Mouse (Mus musculus): Measurements from ENCODE around the gene Slc5a8. TPM values are rescaled to one million over a fixed set of nuclear protein-coding genes. Genes with fewer than 3 reads are reported as not detected.

Slc5a8 gene
- polyA plus RNA-seq (2012; ENCODE audit: insufficient read depth, insufficient read length, missing spikeins), result not detected in 2 replicates

DNA sequence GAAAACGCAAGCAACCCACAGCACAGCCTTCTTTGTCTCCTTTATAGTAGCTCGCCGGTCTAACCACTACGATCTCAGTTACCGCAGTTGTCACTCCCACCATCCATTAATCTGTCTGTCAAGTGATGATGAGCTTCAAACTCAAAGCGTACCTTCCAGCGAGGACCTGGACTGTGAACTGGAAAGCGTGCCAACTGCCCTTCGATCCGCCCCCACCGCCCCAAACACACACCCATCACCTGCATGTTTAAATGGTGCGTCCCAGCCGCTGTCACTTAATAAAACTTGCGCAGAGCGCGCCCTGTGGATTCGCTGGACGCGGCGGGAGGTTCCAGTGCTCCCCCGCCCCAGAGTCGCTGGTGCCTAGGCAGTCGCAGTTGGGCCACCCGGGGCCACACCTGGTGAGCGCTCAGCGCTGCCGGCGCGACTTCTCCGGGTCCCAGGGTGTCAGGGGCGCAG, at the start of gene Slc5a8:
TSS of gene Slc5a8 (plus strand) at position 361 of the 459 bp plus-strand sequence.
- no peak within 1 kb of the TSS for H3K27ac ChIP-seq (replicated peaks; ENCODE audit: low read depth, low read length)
- H3K4me3 ChIP-seq (ENCODE audit: insufficient read depth, low read depth, low read length), result no peak within 1 kb of the TSS
- no peaks in the 10 kb centered on the region for H3K4me1 ChIP-seq (ENCODE audit: control insufficient read depth, insufficient read depth, insufficient read length, low read length)

DNA sequence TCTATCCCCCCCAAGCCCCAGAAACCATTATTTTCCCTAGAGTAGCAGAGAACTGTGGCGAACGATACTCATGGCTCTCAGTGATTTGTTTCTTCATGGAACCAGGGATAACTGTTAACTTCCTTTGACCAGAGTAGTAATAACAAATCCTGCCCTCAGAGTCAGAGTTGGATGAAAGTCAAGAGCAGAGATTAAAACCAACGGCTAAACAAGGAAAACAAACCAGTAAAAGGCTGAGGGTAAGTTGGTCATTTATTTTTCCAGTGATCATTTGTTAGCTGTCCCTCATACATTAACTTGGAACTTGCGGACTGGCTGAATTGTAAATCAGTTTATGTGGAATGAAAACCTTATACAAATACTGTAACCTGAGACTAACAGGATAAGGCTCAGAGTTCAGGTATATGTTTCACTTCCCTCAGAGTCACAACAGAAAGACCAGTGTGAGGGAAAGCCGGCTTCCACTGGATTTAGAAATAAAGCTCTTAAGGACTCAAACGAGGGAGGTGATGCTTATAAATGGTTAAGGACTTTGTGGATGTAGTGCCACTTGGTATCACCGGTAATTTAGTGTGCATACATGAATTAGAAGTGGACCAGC, 36.8 kb upstream of the Slc5a8 start:
- H3K27ac ChIP-seq (replicated peaks; ENCODE audit: low read depth, low read length), result no peak overlapping the region
- no peak overlapping the region for H3K4me3 ChIP-seq (ENCODE audit: insufficient read depth, low read depth, low read length)

DNA sequence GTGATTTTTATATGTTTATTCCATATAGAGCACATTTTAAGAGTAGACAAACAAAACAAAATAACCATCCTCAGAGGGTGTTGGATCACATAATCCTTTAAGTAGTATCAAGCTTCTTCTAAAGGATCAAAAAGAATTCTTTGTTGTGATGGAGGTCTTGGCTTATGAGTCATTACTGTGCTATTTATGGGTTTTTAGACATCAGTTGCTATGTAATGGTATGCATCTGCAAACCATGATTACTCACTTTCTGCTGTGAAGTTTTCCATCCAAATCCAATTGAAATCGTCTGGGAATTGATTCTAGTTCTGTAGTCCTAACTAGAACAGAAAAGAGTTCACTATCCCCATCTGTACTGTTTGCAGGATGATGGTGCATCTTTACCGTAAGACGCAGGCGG, 35.8 kb upstream of the Slc5a8 start:
- Histone ChIP-seq H3K4me3 (ENCODE audit: insufficient read depth, low read depth, low read length) (no peak overlapping the region), H3K4me1 (ENCODE audit: control insufficient read depth, insufficient read depth, insufficient read length, low read length) (no peaks in the 10 kb centered on the region), H3K27ac (replicated peaks; ENCODE audit: low read depth, low read length) (no peak overlapping the region)

More for the DNA sequence above, 36.8 kb upstream of the Slc5a8 start:
- H3K4me1 ChIP-seq (ENCODE audit: control insufficient read depth, insufficient read depth, insufficient read length, low read length), result no peaks in the 10 kb centered on the region

DNA sequence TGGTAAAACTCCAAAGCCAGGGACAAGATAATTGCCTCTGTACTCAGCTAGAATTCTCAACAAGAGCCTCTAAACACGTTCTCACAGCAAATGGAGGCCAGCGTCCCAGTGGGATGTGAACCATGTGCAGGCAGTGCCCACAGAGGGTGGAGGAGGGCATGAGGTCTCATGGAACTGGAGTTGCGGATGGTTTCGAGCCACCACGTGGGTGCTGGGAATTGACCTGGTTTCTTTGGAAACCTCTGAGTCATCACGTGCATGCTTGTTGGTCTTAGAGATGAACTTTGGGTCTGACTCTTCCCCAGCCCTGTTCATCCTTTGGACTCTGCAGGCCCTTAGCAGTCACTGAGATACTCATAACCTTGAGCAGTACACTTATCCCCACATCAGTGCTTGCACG, 32.5 kb upstream of the Slc5a8 start:
- no peaks in the 10 kb centered on the region for H3K4me1 ChIP-seq (ENCODE audit: control insufficient read depth, insufficient read depth, insufficient read length, low read length)
- no peak overlapping the region for H3K27ac ChIP-seq (replicated peaks; ENCODE audit: low read depth, low read length)
- no peak overlapping the region for H3K4me3 ChIP-seq (ENCODE audit: insufficient read depth, low read depth, low read length)

DNA sequence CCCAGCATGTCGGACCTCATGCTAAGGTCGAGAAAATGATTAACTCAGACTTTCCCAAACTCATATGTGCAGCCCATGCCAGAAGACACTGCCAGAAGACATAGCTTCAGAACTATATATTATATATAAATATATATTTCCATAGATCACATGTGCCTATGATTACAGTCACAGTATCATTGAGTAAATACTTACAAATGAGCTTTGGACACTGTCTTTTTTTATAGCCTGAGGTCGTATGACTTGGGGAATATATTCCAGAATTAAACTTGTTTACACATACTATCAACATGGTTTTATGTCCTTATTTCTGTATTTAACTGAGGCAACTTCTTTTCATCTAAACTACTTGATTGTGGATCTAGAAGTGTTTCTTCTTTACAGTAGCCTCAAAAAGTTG, 24.9 kb upstream of the Slc5a8 start:
- Histone ChIP-seq H3K27ac (replicated peaks; ENCODE audit: low read depth, low read length) (no peak overlapping the region), H3K4me3 (ENCODE audit: insufficient read depth, low read depth, low read length) (no peak overlapping the region), H3K4me1 (ENCODE audit: control insufficient read depth, insufficient read depth, insufficient read length, low read length) (no peaks in the 10 kb centered on the region)

DNA sequence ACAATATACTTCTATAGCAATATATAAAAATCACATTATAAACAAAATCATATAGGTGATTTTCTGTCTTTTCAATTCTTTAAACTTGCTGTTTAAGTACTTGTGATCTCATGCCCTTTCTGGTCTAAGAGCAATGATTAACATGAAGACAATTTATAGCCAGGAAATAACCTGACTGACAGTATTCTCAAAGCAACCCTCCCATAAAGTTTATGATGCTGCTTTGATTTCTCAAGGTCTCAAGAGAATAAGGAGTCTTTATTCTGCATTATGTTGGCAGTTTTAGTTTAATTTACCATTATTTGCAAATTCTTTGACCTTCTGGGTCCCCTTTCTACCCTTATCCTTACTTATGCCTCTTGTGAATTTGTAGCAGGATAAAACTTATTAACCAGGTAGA, 24.4 kb upstream of the Slc5a8 start:
- Histone ChIP-seq H3K4me3 (ENCODE audit: insufficient read depth, low read depth, low read length) (no peak overlapping the region), H3K4me1 (ENCODE audit: control insufficient read depth, insufficient read depth, insufficient read length, low read length) (no peaks in the 10 kb centered on the region), H3K27ac (replicated peaks; ENCODE audit: low read depth, low read length) (no peak overlapping the region)

DNA sequence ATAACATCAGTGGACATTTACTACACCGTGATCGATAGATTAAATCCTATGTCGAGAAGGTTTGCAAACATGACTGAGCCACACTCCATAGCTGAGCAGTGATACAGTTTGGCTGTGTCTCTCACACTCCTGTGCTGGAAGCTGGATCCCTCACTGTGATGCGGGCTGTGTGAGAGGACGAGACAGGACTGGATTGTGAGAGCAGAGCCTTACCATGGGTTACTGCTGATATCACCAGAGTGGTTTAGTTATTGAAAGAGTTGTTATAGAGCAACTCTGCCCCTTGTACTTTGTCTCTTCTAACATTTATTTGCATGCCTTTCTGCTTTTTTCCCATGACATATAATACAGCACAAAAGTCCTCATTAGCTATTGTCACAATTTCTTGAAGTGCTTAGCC, 23.5 kb upstream of the Slc5a8 start:
- Histone ChIP-seq H3K27ac (replicated peaks; ENCODE audit: low read depth, low read length) (no peak overlapping the region), H3K4me1 (ENCODE audit: control insufficient read depth, insufficient read depth, insufficient read length, low read length) (no peaks in the 10 kb centered on the region), H3K4me3 (ENCODE audit: insufficient read depth, low read depth, low read length) (no peak overlapping the region)

DNA sequence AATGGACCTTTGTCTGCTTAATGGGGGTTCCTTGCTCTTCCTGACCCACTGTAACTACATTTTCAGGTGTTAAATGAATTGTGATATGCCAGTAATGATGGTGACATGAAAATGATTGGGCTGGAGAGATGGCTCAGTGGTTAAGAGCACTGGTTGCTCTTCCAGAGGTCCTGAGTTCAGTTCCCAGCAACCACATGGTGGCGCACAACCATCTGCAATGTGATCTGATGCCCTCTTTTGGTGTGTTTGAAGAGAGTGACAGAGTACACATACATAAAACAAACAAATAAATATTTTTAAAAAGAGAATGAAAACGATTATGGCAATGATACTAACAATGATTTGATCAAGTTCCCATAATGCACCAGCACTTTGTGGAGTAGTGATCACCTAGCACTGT, 19.8 kb upstream of the Slc5a8 start:
- H3K4me3 ChIP-seq (ENCODE audit: insufficient read depth, low read depth, low read length), result no peak overlapping the region
- no peaks in the 10 kb centered on the region for H3K4me1 ChIP-seq (ENCODE audit: control insufficient read depth, insufficient read depth, insufficient read length, low read length)

DNA sequence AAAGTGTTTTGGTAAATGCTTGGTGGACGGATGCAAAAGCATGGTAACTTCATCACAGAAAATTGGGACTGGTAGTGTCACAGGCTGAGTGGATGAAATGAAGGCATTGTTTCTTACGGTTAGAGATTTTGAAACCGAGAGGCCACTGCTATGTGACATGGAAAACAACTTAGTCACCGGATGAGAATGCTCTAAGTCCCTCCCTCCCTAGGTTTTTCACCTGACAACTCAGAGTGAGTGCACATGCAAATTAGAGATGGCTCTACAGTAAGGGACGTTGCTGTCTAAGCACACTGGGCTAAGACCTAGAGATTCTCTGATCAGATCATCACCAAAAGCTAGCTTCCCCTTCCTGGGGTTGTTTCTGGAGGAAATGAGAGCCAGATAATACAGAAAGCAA, 10.9 kb upstream of the Slc5a8 start:
- no peak overlapping the region for H3K27ac ChIP-seq (replicated peaks; ENCODE audit: low read depth, low read length)
- no peaks in the 10 kb centered on the region for H3K4me1 ChIP-seq (ENCODE audit: control insufficient read depth, insufficient read depth, insufficient read length, low read length)
- H3K4me3 ChIP-seq (ENCODE audit: insufficient read depth, low read depth, low read length), result no peak overlapping the region

More for the DNA sequence above, 19.8 kb upstream of the Slc5a8 start:
- H3K27ac ChIP-seq (replicated peaks; ENCODE audit: low read depth, low read length), result no peak overlapping the region

DNA sequence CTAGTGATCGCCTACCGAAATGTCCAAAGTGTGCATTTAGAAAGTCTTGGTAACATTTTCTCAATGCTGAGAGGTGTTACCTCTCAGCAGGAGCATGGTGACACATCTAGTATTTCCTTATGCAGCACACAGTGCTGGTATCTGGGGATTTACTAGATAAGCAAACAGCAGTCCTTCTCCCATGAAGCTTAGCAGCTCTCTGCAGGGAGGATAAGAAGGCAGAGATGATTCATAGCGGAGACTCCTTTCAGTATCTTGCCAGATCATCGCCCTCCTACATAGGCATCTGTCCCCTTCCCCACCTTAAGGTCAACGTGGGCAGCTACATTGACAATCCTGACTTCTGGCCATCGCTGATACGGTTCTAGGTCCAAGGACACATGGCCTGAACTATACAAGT, 8.4 kb upstream of the Slc5a8 start:
- Histone ChIP-seq H3K27ac (replicated peaks; ENCODE audit: low read depth, low read length) (no peak overlapping the region), H3K4me1 (ENCODE audit: control insufficient read depth, insufficient read depth, insufficient read length, low read length) (no peaks in the 10 kb centered on the region), H3K4me3 (ENCODE audit: insufficient read depth, low read depth, low read length) (no peak overlapping the region)

DNA sequence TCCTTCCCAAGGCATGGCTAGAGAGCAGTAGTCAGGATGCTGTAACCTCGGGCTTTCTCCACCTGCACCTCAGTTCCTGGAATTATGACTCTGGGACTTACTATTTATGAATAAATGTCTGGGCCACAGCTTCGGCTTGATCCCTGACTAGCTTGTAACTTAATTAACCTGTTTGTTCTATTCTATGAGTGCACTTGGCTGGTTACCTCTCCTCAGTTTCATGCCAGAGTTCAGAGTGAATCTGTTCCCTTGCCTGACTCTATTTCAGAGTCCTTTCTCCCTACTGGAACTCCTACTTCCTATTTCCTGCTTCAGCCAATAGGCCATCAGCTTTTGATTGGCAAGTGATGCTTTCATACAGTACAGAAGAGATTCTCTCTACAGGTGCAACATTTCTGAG, 2.1 kb upstream of the Slc5a8 start:
- H3K4me3 ChIP-seq (ENCODE audit: insufficient read depth, low read depth, low read length), result no peak overlapping the region
- no peak overlapping the region for H3K27ac ChIP-seq (replicated peaks; ENCODE audit: low read depth, low read length)
- H3K4me1 ChIP-seq (ENCODE audit: control insufficient read depth, insufficient read depth, insufficient read length, low read length), result no peaks in the 10 kb centered on the region

DNA sequence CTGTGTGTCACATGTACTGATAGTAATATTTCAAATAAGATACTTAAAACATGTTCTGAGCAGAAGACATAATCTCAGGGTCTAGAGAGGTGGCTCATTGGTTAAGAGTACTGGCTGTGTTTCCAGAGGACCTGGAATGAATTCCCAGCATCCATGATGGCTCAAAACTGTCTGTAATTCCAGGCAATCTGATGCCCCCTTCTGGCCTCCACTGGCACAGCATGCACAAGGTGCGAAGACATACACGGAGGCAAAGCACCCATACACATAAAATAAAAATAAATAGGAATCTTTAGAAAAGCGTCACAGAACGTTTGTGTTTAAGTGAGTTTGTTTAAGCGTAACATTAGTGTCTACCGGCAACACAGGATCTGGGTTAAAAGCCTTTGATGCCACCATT, 956 bp upstream of the Slc5a8 start:
- Histone ChIP-seq H3K4me3 (ENCODE audit: insufficient read depth, low read depth, low read length) (no peak overlapping the region), H3K4me1 (ENCODE audit: control insufficient read depth, insufficient read depth, insufficient read length, low read length) (no peaks in the 10 kb centered on the region), H3K27ac (replicated peaks; ENCODE audit: low read depth, low read length) (no peak overlapping the region)

DNA sequence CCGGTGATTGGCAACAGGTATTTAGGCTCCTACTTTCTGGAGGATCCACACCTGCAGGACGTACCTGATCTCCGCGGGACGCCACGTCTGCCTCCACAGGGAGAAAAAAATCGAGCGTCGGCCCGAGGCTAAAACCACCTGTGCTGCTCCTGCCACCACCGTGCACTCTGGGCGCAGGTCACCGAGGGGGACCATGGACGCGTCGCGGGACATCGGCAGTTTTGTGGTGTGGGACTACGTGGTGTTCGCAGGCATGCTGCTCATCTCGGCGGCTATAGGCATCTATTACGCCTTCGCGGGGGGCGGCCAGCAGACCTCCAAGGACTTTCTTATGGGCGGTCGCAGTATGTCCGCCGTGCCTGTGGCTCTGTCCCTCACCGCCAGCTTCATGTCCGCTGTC, 322 bp downstream of the Slc5a8 start:
- H3K27ac ChIP-seq (replicated peaks; ENCODE audit: low read depth, low read length), result no peak overlapping the region
- no peak overlapping the region for H3K4me3 ChIP-seq (ENCODE audit: insufficient read depth, low read depth, low read length)
- H3K4me1 ChIP-seq (ENCODE audit: control insufficient read depth, insufficient read depth, insufficient read length, low read length), result no peaks in the 10 kb centered on the region

DNA sequence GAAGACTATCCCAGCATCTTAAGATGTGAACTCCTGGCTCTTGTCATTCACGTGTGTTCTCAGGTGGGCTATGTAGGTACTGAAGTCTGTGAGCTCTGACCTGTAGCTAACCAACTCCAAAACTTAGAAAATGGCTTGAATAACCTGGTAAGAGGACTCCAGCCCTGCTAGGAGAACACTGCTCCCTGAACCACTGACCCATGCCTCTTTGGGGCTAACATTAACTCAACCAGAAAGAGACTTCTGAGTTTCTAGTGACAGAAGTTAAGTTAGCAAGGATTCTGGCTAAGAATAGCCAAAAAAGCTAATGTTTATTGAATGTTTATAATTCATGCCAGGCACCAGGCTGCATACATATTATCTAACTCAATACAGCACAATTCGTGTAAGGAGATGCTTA, 2.6 kb downstream of the Slc5a8 start:
- Histone ChIP-seq H3K27ac (replicated peaks; ENCODE audit: low read depth, low read length) (no peak overlapping the region), H3K4me1 (ENCODE audit: control insufficient read depth, insufficient read depth, insufficient read length, low read length) (no peaks in the 10 kb centered on the region), H3K4me3 (ENCODE audit: insufficient read depth, low read depth, low read length) (no peak overlapping the region)

DNA sequence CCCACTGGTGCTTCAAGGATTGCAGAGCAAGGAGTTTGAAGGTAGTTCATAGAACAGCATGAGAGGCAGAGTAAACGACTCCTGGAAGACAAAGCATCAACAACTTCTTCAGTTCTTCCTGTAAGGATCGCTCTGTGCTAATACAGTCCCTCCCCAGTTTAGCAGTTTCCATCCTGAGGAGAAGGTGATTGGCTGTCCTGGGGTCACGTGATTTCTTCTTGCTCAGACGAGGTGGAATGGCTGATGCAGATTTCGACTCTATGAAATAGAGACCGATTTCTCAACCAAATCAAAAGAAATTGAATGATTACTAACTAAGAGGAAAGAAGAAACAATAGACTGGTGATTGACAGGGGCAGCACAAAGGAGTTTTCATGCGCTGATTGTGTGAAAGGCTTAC, 5.6 kb downstream of the Slc5a8 start:
- H3K4me1 ChIP-seq (ENCODE audit: control insufficient read depth, insufficient read depth, insufficient read length, low read length), result no peaks in the 10 kb centered on the region
- no peak overlapping the region for H3K4me3 ChIP-seq (ENCODE audit: insufficient read depth, low read depth, low read length)
- H3K27ac ChIP-seq (replicated peaks; ENCODE audit: low read depth, low read length), result no peak overlapping the region

DNA sequence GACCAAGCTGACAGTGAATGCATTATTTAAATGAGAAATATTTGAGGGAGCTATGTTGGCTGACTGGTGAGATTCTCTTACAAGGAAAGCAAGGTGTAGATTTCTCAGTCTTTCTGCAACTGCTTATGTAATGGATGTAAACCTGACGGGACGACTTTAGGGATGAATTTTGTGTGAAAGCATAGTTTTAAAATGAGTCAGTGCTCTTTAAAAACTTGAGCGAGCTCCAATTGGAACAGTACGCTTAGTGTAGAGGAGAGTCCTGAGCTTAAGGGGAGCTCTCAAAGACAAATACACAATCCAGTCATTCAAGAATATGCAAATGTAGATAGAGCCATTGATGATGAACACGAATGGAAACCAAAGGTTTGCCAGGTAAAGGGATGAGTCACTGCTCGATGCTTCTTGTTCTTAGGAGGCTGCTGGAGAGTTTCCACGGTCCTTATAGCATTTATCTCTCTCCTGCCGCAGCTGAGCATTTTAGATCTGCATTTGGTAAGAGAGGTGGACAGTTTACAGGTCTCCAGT, 6.8 kb downstream of the Slc5a8 start:
- H3K27ac ChIP-seq (replicated peaks; ENCODE audit: low read depth, low read length), result no peak overlapping the region
- no peaks in the 10 kb centered on the region for H3K4me1 ChIP-seq (ENCODE audit: control insufficient read depth, insufficient read depth, insufficient read length, low read length)
- no peak overlapping the region for H3K4me3 ChIP-seq (ENCODE audit: insufficient read depth, low read depth, low read length)

All from brown adipose tissue, adult 24 weeks (tissue).